Mouse (Mus musculus) forebrain, embryonic 15.5 days (tissue): ENCODE data around the gene Lrrc73. TPM values are rescaled to one million over a fixed set of nuclear protein-coding genes. Genes with fewer than 3 reads are reported as not detected.

ENCODE experiments used
- ATAC-seq: fragments of 200-750 bp; cut with Nextera tagmentation; replicated peaks from 2 replicates; pipeline ENCODE4 v1.8.0; 2017; ENCODE audit warnings: mild to moderate bottlenecking, moderate TSS enrichment, moderate library complexity
- H3K27ac ChIP-seq: fragments of 300-500 bp; sonication (generic); replicated peaks from 2 replicates; pipeline ENCODE4 v1.5.1; 2015; ENCODE audit warnings: mild to moderate bottlenecking, inconsistent platforms
- H3K27me3 ChIP-seq: fragments of 300-500 bp; sonication (generic); 2 replicates; pipeline ENCODE4 v1.6.1; 2015; ENCODE audit warnings: inconsistent platforms
- H3K36me3 ChIP-seq: fragments of 300-500 bp; sonication (generic); 2 replicates; pipeline ENCODE4 v1.6.1; 2015; ENCODE audit warnings: mild to moderate bottlenecking, inconsistent platforms
- H3K4me1 ChIP-seq: fragments of 300-500 bp; sonication (generic); 2 replicates; pipeline ENCODE4 v1.6.1; 2015; ENCODE audit warnings: inconsistent platforms
- H3K4me2 ChIP-seq: fragments of 300-500 bp; sonication (generic); replicated peaks from 2 replicates; pipeline ENCODE4 v1.6.1; 2015; ENCODE audit warnings: mild to moderate bottlenecking, inconsistent platforms
- H3K4me3 ChIP-seq: fragments of 300-500 bp; sonication (generic); 2 replicates; pipeline ENCODE4 v1.5.1; 2015; ENCODE audit warnings: mild to moderate bottlenecking, inconsistent platforms
- H3K9ac ChIP-seq: fragments of 300-500 bp; sonication (generic); replicated peaks from 2 replicates; pipeline ENCODE4 v1.6.1; 2015; ENCODE audit warnings: mild to moderate bottlenecking, inconsistent platforms
- H3K9me3 ChIP-seq: fragments of 300-500 bp; sonication (generic); 2 replicates; pipeline ENCODE4 v1.6.1; 2016; ENCODE audit warnings: inconsistent platforms
- WGBS: fragments of 180-500 bp; shearing (Covaris S2); methylation state at CpG from one replicate; pipeline ENCODE4 v1.1.7; 2015; ENCODE audit warnings: mixed read lengths; 5-methylcytosine and 5-hydroxymethylcytosine counted together
- polyA plus RNA-seq: library from polyadenylated mRNA; unstranded; fragments of >200 nt; fragmentation: Nextera tagmentation; extraction: Ambion mirVana; gene quantifications from 2 replicates; pipeline ENCODE4 v1.2.1, GENCODE M21; 2015

Gene Lrrc73
- polyA plus RNA-seq: 10.0 and 12.0 TPM in 2 replicates

DNA sequence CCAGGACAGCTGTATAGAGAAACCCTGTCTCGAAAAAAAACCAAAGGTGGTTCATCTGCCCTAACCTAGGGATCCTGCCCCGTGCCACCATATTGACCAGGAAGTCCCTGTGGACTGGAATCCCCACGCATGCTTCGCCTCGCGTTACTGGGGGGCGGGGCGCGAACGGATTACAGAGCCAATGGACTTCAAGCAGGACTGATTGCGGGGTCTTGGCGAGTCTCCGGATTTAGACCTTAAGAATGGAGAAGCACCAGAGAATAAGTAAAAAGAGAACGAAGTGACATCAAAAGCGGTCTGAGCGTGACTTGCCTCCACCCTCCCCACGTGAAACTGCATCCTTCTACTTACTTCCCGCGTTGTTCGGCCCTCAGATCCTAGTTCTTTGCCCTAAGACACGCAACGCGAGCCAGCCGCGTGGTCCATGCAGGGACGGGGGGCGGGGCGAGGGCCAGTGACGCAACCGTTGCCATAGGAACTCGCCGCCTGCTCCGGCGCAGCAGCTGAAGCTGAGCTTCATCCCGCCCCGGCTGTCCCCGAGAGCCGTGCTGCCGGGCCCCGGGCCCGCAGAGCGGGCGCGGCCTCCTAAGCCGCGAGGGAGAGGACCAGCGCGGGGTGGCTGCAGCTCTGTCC, at the start of gene Lrrc73:
TSS of gene Lrrc73 (plus strand) at position 80 of the 633 bp plus-strand sequence.
- no peaks in the 10 kb centered on the region for H3K9me3 ChIP-seq
- peaks cover 31% of the 10 kb centered on the region for H3K4me1 ChIP-seq
- H3K27me3 ChIP-seq: 0 out of 2 replicates have a peak, but pooled peaks cover 4% of the 10 kb centered on the region
- peak within 1 kb of the TSS; percentile 98 for H3K4me2 ChIP-seq
- WGBS: 1% methylated on average over 48 of the region's 48 CpGs
- H3K36me3 ChIP-seq: peaks cover 38% of the 10 kb centered on the region
- ATAC-seq: peak; percentile 89
- peak within 1 kb of the TSS; percentile 93 for H3K4me3 ChIP-seq
- peak within 1 kb of the TSS; percentile 81 for H3K9ac ChIP-seq
- peak within 1 kb of the TSS; percentile 80 for H3K27ac ChIP-seq

DNA sequence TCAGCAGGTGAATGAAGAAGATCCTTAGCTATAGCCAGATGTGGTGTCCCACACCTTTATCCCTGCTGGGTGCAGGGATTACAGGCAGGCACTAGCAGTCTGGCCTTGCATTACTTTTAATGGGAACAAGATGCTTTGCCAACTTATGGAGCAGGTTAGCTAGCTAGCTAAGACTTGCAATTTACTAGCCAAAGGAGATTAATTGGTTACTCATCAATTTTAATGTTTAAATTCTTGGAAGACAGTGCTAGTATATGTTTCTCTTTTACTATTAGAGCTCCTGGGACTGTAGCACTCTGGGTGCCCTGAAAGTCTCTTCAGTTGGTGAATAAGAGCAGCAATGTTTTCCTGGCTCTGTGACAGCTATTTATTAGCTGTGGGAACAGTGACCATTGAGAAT, 46.7 kb upstream of the Lrrc73 start:
- H3K4me2 ChIP-seq: no peak overlapping the region
- H3K4me3 ChIP-seq: no peak overlapping the region
- ATAC-seq: no peak
- H3K9ac ChIP-seq: no peak overlapping the region
- no peaks in the 10 kb centered on the region for H3K9me3 ChIP-seq
- peaks cover 19% of the 10 kb centered on the region for H3K4me1 ChIP-seq
- H3K27ac ChIP-seq: no peak overlapping the region
- H3K27me3 ChIP-seq: no peaks in the 10 kb centered on the region
- H3K36me3 ChIP-seq: peaks cover 55% of the 10 kb centered on the region

DNA sequence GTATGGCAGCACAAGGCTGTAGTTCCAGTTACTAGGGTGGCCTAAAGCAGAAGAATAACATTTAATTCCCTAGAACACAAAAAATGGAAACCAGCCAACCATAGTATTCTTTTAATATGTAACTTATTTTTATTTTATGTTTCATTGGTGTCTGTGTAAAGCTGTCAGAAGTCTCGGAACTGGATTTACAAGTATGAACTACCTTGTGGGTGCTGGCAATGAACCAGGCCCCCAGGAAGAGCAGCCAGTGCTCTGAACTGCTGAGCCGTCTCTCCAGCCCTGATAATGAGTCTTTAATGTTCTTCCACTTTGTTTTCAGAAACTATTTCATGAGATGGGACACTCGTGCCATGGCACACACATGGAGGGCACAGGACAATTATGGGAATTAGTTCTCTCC, 42.8 kb upstream of the Lrrc73 start:
- Histone ChIP-seq H3K9me3 (no peaks in the 10 kb centered on the region), H3K9ac (no peak overlapping the region), H3K4me2 (no peak overlapping the region), H3K27me3 (no peaks in the 10 kb centered on the region), H3K27ac (no peak overlapping the region), H3K4me3 (no peak overlapping the region), H3K4me1 (no peaks in the 10 kb centered on the region), H3K36me3 (peaks cover 84% of the 10 kb centered on the region)
- ATAC-seq: no peak
- WGBS: 88% methylated on average over 3 of the region's 3 CpGs

DNA sequence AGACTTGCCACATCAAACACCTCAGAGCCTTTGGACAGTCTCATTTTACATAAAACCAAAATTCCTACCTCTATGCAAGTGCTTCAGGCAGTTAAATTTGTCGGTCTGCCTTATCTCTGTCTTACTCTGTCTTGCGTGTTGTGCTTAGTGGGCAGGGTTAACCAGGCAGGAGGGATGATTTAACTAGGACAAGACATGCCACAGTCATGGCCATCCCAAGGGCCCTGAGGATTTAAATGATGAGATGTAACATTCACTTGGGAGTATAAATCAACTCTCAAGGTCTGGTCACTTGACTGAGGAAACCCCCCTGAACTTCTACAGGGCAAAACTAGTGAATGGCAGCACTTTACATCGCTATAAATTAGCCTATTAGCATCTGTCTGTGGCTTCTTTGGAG, 31.7 kb upstream of the Lrrc73 start:
- Histone ChIP-seq H3K9me3 (no peaks in the 10 kb centered on the region), H3K4me2 (no peak overlapping the region), H3K27me3 (no peaks in the 10 kb centered on the region), H3K27ac (no peak overlapping the region), H3K9ac (no peak overlapping the region), H3K36me3 (peaks cover 96% of the 10 kb centered on the region), H3K4me3 (no peak overlapping the region), H3K4me1 (no peaks in the 10 kb centered on the region)
- 89% methylated on average over 3 of the region's 3 CpGs for WGBS
- ATAC-seq: no peak

DNA sequence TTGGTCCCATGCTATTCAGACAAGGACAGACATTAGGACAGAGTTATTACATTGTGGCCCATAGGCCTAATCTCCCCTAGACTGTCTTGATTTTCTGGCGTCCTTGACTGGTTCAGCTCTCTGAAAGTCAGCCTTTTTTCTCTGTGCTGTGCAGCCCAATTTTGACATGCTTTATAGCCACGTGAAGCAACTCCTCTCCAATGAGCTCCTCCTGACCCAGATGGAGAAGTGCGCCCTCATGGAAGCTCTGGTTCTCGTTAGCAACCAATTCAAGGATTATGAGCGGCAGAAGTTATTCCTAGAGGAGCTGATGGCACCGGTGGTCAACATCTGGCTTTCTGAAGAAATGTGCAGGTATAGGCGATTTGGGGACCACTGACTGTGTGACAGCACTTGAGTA, 25.8 kb upstream of the Lrrc73 start:
- H3K36me3 ChIP-seq: peaks cover 91% of the 10 kb centered on the region
- ATAC-seq: no peak
- H3K27ac ChIP-seq: no peak overlapping the region
- no peaks in the 10 kb centered on the region for H3K9me3 ChIP-seq
- no peaks in the 10 kb centered on the region for H3K27me3 ChIP-seq
- no peak overlapping the region for H3K9ac ChIP-seq
- 90% methylated on average over 7 of the region's 7 CpGs for WGBS
- H3K4me1 ChIP-seq: no peaks in the 10 kb centered on the region
- no peak overlapping the region for H3K4me3 ChIP-seq
- H3K4me2 ChIP-seq: no peak overlapping the region

DNA sequence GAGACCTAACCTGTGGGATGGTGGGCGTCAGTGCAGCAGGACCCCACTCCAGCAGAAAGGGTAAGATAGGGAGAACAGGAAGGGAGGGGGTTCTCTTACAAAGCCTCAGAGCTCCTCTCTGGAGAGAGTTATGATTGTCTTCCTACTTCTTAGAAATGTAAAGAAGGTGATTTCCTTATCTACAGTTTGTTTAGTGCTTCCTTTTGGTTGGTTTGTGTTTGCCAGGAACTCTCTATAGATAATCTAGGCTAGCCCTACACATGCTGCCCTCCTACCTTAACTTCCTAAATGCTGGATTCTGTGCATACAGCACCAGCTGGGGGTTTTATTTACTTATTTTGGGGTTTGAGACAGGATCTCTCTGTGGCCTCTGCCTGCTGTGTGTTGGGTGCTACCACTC, 17.3 kb upstream of the Lrrc73 start:
- 86% methylated on average over 1 of the region's 1 CpGs for WGBS
- peaks cover 78% of the 10 kb centered on the region for H3K36me3 ChIP-seq
- no peak overlapping the region for H3K4me2 ChIP-seq
- no peaks in the 10 kb centered on the region for H3K27me3 ChIP-seq
- no peak overlapping the region for H3K4me3 ChIP-seq
- no peak overlapping the region for H3K27ac ChIP-seq
- H3K9ac ChIP-seq: no peak overlapping the region
- no peaks in the 10 kb centered on the region for H3K9me3 ChIP-seq
- no peak for ATAC-seq
- H3K4me1 ChIP-seq: no peaks in the 10 kb centered on the region

DNA sequence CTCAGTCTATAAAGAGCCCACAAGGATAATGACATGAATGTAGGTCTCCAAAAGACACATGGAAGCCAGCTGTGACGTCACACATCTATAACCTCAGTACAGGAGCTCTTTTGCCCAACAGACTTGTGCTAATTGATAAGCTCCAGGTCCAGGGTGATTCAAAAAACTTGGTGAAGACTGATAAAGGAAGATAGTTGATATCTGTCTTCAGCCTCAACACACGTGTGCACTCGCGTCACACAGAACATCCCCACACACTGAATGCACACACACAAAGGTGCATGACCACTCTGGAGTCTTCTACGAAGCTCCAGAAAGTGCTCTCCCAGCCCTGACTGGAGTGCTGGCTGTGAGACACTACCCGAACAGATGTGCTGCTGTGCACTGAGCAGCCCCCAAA, 16.3 kb upstream of the Lrrc73 start:
- 95% methylated on average over 6 of the region's 6 CpGs for WGBS

DNA sequence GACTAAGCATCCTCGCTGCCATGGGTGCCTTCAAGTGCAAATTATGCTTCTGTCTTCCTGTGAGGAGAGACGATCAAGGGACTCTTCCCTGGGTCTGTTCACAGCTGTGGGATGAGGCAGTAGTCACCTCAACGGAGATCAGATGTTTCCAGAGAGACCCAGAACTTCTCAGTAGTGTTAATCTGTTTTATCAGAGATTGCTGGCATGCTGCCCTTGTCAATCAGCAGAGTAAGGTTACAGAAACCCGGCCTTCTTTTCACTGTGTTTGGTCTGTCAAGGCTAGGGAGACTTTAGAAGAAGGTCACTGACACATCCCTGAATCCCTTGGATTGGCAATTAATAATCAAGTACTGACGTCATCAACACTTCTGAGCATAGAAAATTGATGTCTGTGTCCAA, 15.9 kb upstream of the Lrrc73 start:
- Histone ChIP-seq H3K4me3 (no peak overlapping the region), H3K27ac (no peak overlapping the region), H3K36me3 (peaks cover 85% of the 10 kb centered on the region), H3K4me1 (no peaks in the 10 kb centered on the region), H3K9ac (no peak overlapping the region), H3K4me2 (no peak overlapping the region), H3K9me3 (no peaks in the 10 kb centered on the region), H3K27me3 (no peaks in the 10 kb centered on the region)
- no peak for ATAC-seq
- WGBS: 82% methylated on average over 5 of the region's 5 CpGs

More for the DNA sequence above, 16.3 kb upstream of the Lrrc73 start:
- no peak for ATAC-seq
- H3K36me3 ChIP-seq: peaks cover 81% of the 10 kb centered on the region
- no peak overlapping the region for H3K9ac ChIP-seq
- H3K4me1 ChIP-seq: no peaks in the 10 kb centered on the region
- H3K4me2 ChIP-seq: no peak overlapping the region
- no peaks in the 10 kb centered on the region for H3K27me3 ChIP-seq
- H3K27ac ChIP-seq: no peak overlapping the region
- H3K4me3 ChIP-seq: no peak overlapping the region
- no peaks in the 10 kb centered on the region for H3K9me3 ChIP-seq

DNA sequence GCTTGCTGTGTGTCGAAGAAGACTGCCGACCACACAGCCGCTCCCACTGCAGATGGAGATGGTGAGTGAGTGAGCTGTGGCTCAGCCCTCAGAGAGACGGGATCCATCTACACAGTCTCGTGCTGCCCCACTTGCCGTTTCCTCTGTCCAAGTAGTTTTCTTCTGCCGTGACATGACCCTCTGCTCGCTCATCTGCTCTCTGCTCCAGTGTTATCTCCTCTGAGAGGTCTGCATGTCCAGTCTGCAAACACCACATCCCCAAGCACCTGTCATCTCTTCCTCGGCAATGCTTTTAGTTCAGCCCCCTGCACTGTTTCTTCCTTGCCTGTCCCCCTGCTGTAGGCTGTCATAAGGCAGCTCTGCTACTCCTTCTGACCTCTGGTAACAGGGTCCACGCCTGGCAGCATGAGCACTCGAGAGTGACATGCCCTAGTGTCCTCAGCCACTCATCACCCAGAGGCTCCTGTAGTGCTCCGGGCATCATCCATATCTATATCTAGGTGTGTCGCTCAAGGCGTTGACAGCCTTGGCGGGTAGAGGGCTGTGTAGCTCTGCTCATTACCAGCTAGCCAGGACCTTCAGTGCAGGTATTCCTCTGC, 13.7 kb upstream of the Lrrc73 start:
- Histone ChIP-seq H3K4me2 (no peak overlapping the region), H3K36me3 (peaks cover 87% of the 10 kb centered on the region), H3K27ac (no peak overlapping the region), H3K4me3 (no peak overlapping the region), H3K27me3 (no peaks in the 10 kb centered on the region), H3K4me1 (no peaks in the 10 kb centered on the region), H3K9me3 (no peaks in the 10 kb centered on the region), H3K9ac (no peak overlapping the region)
- no peak for ATAC-seq
- WGBS: 94% methylated on average over 15 of the region's 15 CpGs

DNA sequence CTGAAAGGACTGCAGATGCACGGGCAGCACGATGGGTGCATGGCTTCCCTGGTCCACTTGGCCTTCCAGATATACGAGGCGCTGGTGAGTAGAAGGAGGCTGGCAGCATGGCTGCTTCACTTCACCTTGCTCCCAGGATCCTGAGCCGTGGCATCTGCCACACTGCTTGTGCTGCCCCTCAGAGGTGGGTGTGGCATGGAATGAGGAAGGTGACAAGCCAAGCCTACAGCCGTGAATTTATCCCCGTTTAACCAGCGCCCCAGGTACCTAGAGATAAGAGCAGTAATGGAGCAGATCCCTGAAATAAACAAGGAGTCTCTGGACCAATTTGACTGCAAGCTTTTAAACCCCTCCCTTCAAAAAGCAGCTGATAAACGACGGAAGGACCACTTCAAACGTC, 11.9 kb upstream of the Lrrc73 start:
- peaks cover under 1% of the 10 kb centered on the region; the same call in 1 of the 2 replicates for H3K4me1 ChIP-seq
- no peak overlapping the region for H3K27ac ChIP-seq
- H3K4me3 ChIP-seq: no peak overlapping the region
- no peak for ATAC-seq
- no peak overlapping the region for H3K9ac ChIP-seq
- H3K4me2 ChIP-seq: no peak overlapping the region
- H3K9me3 ChIP-seq: no peaks in the 10 kb centered on the region
- H3K27me3 ChIP-seq: no peaks in the 10 kb centered on the region
- WGBS: 88% methylated on average over 11 of the region's 11 CpGs
- H3K36me3 ChIP-seq: peaks cover 93% of the 10 kb centered on the region

DNA sequence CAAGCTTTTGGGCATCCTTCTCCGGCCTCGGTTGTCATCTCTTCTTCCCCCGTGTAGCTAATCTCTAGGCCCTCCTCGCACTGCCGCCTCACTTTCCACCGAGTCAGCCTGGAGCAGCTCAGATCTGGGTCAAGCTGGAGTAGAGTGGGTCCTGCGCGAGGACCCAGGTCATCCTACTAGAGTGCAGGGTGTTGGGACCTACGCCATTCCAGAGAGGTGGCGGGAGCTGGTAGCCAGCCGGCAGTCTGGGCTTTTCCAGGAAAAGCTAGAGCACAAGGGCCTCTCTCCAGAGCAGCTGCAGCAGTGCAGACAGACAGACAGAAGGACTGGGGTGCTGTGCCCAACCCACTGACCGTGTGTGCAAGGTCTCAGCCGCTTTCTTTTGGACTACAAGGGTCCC, 11.1 kb upstream of the Lrrc73 start:
- no peak for ATAC-seq
- WGBS: 90% methylated on average over 13 of the region's 13 CpGs
- Histone ChIP-seq H3K4me2 (no peak overlapping the region), H3K27me3 (no peaks in the 10 kb centered on the region), H3K9ac (no peak overlapping the region), H3K27ac (no peak overlapping the region), H3K9me3 (no peaks in the 10 kb centered on the region), H3K36me3 (peaks cover 85% of the 10 kb centered on the region), H3K4me1 (peaks cover 9% of the 10 kb centered on the region), H3K4me3 (no peak overlapping the region)

DNA sequence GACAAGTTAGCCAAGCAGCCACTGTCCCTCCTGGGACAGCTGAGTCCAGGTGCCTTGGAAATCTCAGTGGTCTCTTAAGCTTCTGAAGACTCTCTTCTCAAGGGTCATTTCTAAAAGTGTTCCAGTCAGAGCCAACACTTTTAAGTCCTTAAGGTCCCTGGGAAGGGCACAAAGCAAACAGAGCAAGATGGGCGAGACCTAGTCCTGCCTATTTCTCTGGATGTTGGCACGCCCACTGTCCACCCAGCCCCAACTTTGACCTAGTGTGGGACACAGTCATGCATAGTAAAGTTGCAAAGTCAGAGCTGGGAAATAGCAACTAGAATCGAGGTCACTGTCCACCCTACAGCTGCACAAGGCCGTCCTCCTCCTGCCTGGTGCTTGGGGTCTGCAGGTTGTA, 10.3 kb upstream of the Lrrc73 start:
- Histone ChIP-seq H3K4me2 (no peak overlapping the region), H3K9ac (no peak overlapping the region), H3K36me3 (peaks cover 80% of the 10 kb centered on the region), H3K4me1 (peaks cover 9% of the 10 kb centered on the region), H3K27me3 (no peaks in the 10 kb centered on the region), H3K4me3 (no peak overlapping the region), H3K27ac (no peak overlapping the region), H3K9me3 (no peaks in the 10 kb centered on the region)
- 93% methylated on average over 4 of the region's 4 CpGs for WGBS
- no peak for ATAC-seq

DNA sequence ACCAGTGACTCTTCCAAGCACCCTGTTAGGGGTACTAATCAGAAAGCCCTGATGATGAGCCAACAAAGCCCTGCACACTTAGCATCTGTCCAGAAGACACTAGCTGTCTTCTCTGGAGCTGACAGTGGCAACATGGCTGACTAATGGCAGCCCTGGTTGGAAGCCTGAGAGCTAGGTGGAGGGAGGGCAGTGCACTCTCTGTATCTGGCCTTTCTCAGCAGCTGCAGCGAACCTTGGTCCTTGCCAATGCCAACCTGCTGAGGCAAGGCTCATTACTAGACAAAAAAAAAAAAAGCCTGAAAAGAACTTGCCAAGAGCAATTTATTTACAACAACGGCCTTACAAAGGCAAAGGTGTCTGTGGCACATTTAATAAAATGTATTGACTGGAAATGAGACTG, 9.7 kb upstream of the Lrrc73 start:
- ATAC-seq: no peak
- no peak overlapping the region for H3K9ac ChIP-seq
- WGBS: 54% methylated on average over 2 of the region's 2 CpGs
- H3K4me2 ChIP-seq: no peak overlapping the region
- H3K9me3 ChIP-seq: no peaks in the 10 kb centered on the region
- peaks cover 74% of the 10 kb centered on the region for H3K36me3 ChIP-seq
- H3K4me1 ChIP-seq: peaks cover 12% of the 10 kb centered on the region
- no peaks in the 10 kb centered on the region for H3K27me3 ChIP-seq
- H3K27ac ChIP-seq: no peak overlapping the region
- no peak overlapping the region for H3K4me3 ChIP-seq
